In the genomic region with DNA sequence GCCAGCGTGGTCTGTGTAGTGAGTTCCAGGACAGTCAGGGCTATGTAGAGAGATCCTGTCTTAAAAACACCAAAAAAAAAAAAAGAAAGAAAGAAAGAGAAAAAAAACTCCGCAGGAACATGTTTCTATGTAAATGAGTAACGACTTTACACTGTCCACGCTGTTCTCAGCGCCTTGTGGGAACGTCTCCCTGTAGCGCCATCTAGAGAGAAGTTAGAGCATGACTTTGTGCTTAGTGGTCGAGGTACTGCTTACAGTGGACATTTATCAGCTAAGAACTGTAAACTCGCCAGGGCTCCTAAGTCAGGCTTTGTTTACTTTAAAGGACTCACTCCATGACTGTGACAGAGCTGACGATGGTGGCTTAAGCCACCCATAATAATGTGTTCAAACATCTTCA, we compare ENCODE assay signal across 15 mouse cellular contexts. TPM values are rescaled to one million over a fixed set of nuclear protein-coding genes. Genes with fewer than 3 reads are reported as not detected.
DNase-seq lines count a peak whose midpoint lies in the region; ATAC-seq and TF ChIP-seq lines count a peak whose summit lies in the region.
"Had no signal": no experiment of that assay in that cellular context is flagged by ENCODE, and none has a peak within 500 bp of the region (broad histone marks: within the 10 kb centered on the region; RNA-seq: fewer than 3 reads in every experiment).

No protein-coding gene starts in this region.

- H3K9me3 ChIP-seq in ES-Bruce4 (replicated peaks; ENCODE audit: control insufficient read depth, insufficient read depth, low read length, poor library complexity, severe bottlenecking), result no peaks in the 10 kb centered on the region
- H3K9me3 ChIP-seq: limb, embryonic 10.5 days; midbrain, embryonic 10.5 days; neural tube, embryonic 13.5 days; stomach, embryonic 15.5 days had no signal

- peak; percentile 16 for DNase-seq in gastrocnemius, adult 18-20 months (ENCODE audit: low spot score)
- no peak for DNase-seq in gastrocnemius, postnatal 14 days
- no peak for DNase-seq in layer of hippocampus, adult 2 months (ENCODE audit: low spot score in 2 of 2)
- DNase-seq in layer of hippocampus, adult 18-20 months (ENCODE audit: low spot score in 2 of 2), result no peak
- no peak for DNase-seq in T-cell, adult 2 months (ENCODE audit: low spot score)
- no peak for DNase-seq in embryo, embryonic 11 days
- DNase-seq: gastrocnemius, postnatal 10 days; heart, postnatal 4 days; right cerebral cortex, postnatal 14 days had no signal

- H3K36me3 ChIP-seq in ES-Bruce4 (ENCODE audit: control insufficient read depth, insufficient read depth, low read length, poor library complexity, severe bottlenecking), result peaks cover 13% of the 10 kb centered on the region

- H3K27me3 ChIP-seq in ES-Bruce4 (ENCODE audit: control insufficient read depth, insufficient read depth, low read length, poor library complexity, severe bottlenecking), result no peaks in the 10 kb centered on the region
- H3K27me3 ChIP-seq: neural tube, embryonic 13.5 days; stomach, embryonic 15.5 days had no signal

- no peak for TF ChIP-seq EP300 in ES-Bruce4 (IDR thresholded peaks at IDR 0.05; ENCODE audit: insufficient read depth, low read depth, low read length)

- no peak overlapping the region for H3K27ac ChIP-seq in layer of hippocampus, adult 2 months
- no peak overlapping the region for H3K27ac ChIP-seq in ES-Bruce4 (ENCODE audit: insufficient read depth, low read length)
- H3K27ac ChIP-seq: limb, embryonic 10.5 days; midbrain, embryonic 10.5 days; neural tube, embryonic 13.5 days; stomach, embryonic 15.5 days had no signal

- H3K4me3 ChIP-seq in layer of hippocampus, adult 2 months, result no peak overlapping the region
- no peak overlapping the region for H3K4me3 ChIP-seq in ES-Bruce4 (ENCODE audit: low read depth, low read length)
- H3K4me3 ChIP-seq: limb, embryonic 10.5 days; midbrain, embryonic 10.5 days; neural tube, embryonic 13.5 days; stomach, embryonic 15.5 days had no signal

- intact Hi-C loops in gastrocnemius, postnatal 14 days (cut with DNase I; ENCODE audit: low total_unique reads), result no loop called here

- no peak overlapping the region for H3K9ac ChIP-seq in ES-Bruce4 (ENCODE audit: low read depth, poor library complexity, severe bottlenecking)
- H3K9ac ChIP-seq: neural tube, embryonic 13.5 days; stomach, embryonic 15.5 days had no signal

- TF ChIP-seq POLR2A in ES-Bruce4 (IDR thresholded peaks at IDR 0.05; ENCODE audit: insufficient read depth, low read length), result no peak

- H3K4me1 ChIP-seq in ES-Bruce4 (ENCODE audit: control insufficient read depth, insufficient read depth, low read length), result no peaks in the 10 kb centered on the region
- H3K4me1 ChIP-seq: limb, embryonic 10.5 days; midbrain, embryonic 10.5 days; neural tube, embryonic 13.5 days; stomach, embryonic 15.5 days had no signal

- ATAC-seq in granulocyte monocyte progenitor cell, adult 5-6 weeks (replicated peaks; ENCODE audit: poor library complexity, severe bottlenecking), result peak; percentile 63

- peak; percentile 54 for TF ChIP-seq CTCF in layer of hippocampus, adult 2 months (conservative IDR thresholded peaks at IDR 0.05)
- TF ChIP-seq CTCF in ES-Bruce4 (IDR thresholded peaks at IDR 0.05; ENCODE audit: low read depth, low read length), result peak; percentile 48

RNA-seq across cellular contexts. Expression of gene Bpnt1, which starts 14.2 kb away (rescaled TPM):
- 10 to 100 TPM; 17.6 to 22.1 TPM for total RNA-seq in gastrocnemius, adult 18-20 months (2021)
- 10 to 100 TPM; 12.1 to 16.8 TPM for total RNA-seq in gastrocnemius, postnatal 14 days (2021)
- 10 to 100 TPM; 65.2 to 74.8 TPM for total RNA-seq in layer of hippocampus, adult 2 months (2021)
- total RNA-seq in layer of hippocampus, adult 18-20 months (2021), result 10 to 100 TPM; 73.6 to 79.0 TPM
- polyA plus RNA-seq in ES-Bruce4 (2011; ENCODE audit: insufficient read depth, insufficient read length, low read depth, missing spikeins), result 54.0 and 56.7 TPM in 2 replicates
- total RNA-seq in granulocyte monocyte progenitor cell, adult 5-6 weeks (2014; fragmentation: Nextera tagmentation), result 14.1 and 17.6 TPM in 2 replicates
- total RNA-seq in granulocyte monocyte progenitor cell, adult 5-6 weeks (2017), result 18.6 and 28.0 TPM in 2 replicates

RNA-seq across cellular contexts. Expression of gene Eprs, which starts 16.7 kb away (rescaled TPM):
- total RNA-seq in gastrocnemius, adult 18-20 months (2021), result 100 to 1,000 TPM; 130 to 135 TPM
- 100 to 1,000 TPM; 111 to 118 TPM for total RNA-seq in gastrocnemius, postnatal 14 days (2021)
- 10 to 100 TPM; 65.2 to 69.5 TPM for total RNA-seq in layer of hippocampus, adult 2 months (2021)
- 10 to 100 TPM; 65.4 to 65.9 TPM for total RNA-seq in layer of hippocampus, adult 18-20 months (2021)
- polyA plus RNA-seq in ES-Bruce4 (2011; ENCODE audit: insufficient read depth, insufficient read length, low read depth, missing spikeins), result 179 and 189 TPM in 2 replicates
- 87.1 and 119 TPM in 2 replicates for total RNA-seq in granulocyte monocyte progenitor cell, adult 5-6 weeks (2014; fragmentation: Nextera tagmentation)
- total RNA-seq in granulocyte monocyte progenitor cell, adult 5-6 weeks (2017), result 248 and 270 TPM in 2 replicates

RNA-seq across cellular contexts. Expression of gene Iars2, which starts 17.0 kb away (rescaled TPM):
- total RNA-seq in gastrocnemius, adult 18-20 months (2021), result 10 to 100 TPM; 39.4 to 41.7 TPM
- total RNA-seq in gastrocnemius, postnatal 14 days (2021), result 10 to 100 TPM; 53.2 to 56.7 TPM
- total RNA-seq in layer of hippocampus, adult 2 months (2021), result 10 to 100 TPM; 29.9 to 34.3 TPM
- 10 to 100 TPM; 30.4 to 31.2 TPM for total RNA-seq in layer of hippocampus, adult 18-20 months (2021)
- polyA plus RNA-seq in ES-Bruce4 (2011; ENCODE audit: insufficient read depth, insufficient read length, low read depth, missing spikeins), result 55.5 and 57.9 TPM in 2 replicates
- 38.3 and 44.6 TPM in 2 replicates for total RNA-seq in granulocyte monocyte progenitor cell, adult 5-6 weeks (2014; fragmentation: Nextera tagmentation)
- total RNA-seq in granulocyte monocyte progenitor cell, adult 5-6 weeks (2017), result 38.3 and 48.4 TPM in 2 replicates
